Mouse (Mus musculus): ENCODE measurements around the gene Clmn.

The Clmn gene

GRCm38 (mm10) chr12:104837957-104838401, 26.9 kb downstream of the Clmn start:
- 57% methylated on average over 13 of the region's 13 CpGs for WGBS

- whole genome bisulfite sequencing = 40% methylated on average over 2 of the region's 2 CpGs
These were observed 27.6 kb downstream of the Clmn start for GRCm38 (mm10) chr12:104837111-104837837.

GRCm38 (mm10) chr12:104836230-104836629, 28.6 kb downstream of the Clmn start:
- 79% methylated on average over 6 of the region's 6 CpGs for WGBS

- WGBS = 48% methylated on average over 19 of the region's 19 CpGs
These were observed 29.3 kb downstream of the Clmn start for GRCm38 (mm10) chr12:104835369-104836094.

GRCm38 (mm10) chr12:104834772-104835171, 30.1 kb downstream of the Clmn start:
- 82% methylated on average over 4 of the region's 4 CpGs for WGBS

GRCm38 (mm10) chr12:104830666-104831435, 34.0 kb downstream of the Clmn start:
- WGBS = 85% methylated on average over 17 of the region's 17 CpGs

- WGBS = 80% methylated on average over 7 of the region's 7 CpGs
These were observed 34.6 kb downstream of the Clmn start for GRCm38 (mm10) chr12:104830283-104830639.

GRCm38 (mm10) chr12:104829596-104830282, 35.1 kb downstream of the Clmn start:
- 53% methylated on average over 6 of the region's 6 CpGs for WGBS

GRCm38 (mm10) chr12:104828986-104829385, 35.9 kb downstream of the Clmn start:
- 90% methylated on average over 4 of the region's 4 CpGs for WGBS

- 73% methylated on average over 6 of the region's 6 CpGs for WGBS
These were observed 37.2 kb downstream of the Clmn start for GRCm38 (mm10) chr12:104827721-104828120.

- WGBS = 49% methylated on average over 6 of the region's 6 CpGs
These were observed 40.0 kb downstream of the Clmn start for GRCm38 (mm10) chr12:104824907-104825267.

- 64% methylated on average over 12 of the region's 12 CpGs for WGBS
These were observed 40.5 kb downstream of the Clmn start for GRCm38 (mm10) chr12:104824244-104824906.

- 95% methylated on average over 7 of the region's 7 CpGs for WGBS
These were observed 41.2 kb downstream of the Clmn start for GRCm38 (mm10) chr12:104823722-104824121.

GRCm38 (mm10) chr12:104822838-104823599, 41.9 kb downstream of the Clmn start:
- 89% methylated on average over 10 of the region's 10 CpGs for WGBS

GRCm38 (mm10) chr12:104822151-104822550, 42.7 kb downstream of the Clmn start:
- 70% methylated on average over 8 of the region's 8 CpGs for WGBS

- WGBS = 85% methylated on average over 5 of the region's 5 CpGs
These were observed 44.8 kb downstream of the Clmn start for GRCm38 (mm10) chr12:104820061-104820460.

GRCm38 (mm10) chr12:104819050-104819449, 45.8 kb downstream of the Clmn start:
- WGBS = 76% methylated on average over 8 of the region's 8 CpGs

GRCm38 (mm10) chr12:104818057-104818456, 46.8 kb downstream of the Clmn start:
- 77% methylated on average over 7 of the region's 7 CpGs for WGBS

GRCm38 (mm10) chr12:104817172-104817866, 47.6 kb downstream of the Clmn start:
- WGBS = 46% methylated on average over 12 of the region's 12 CpGs

- 90% methylated on average over 7 of the region's 7 CpGs for WGBS
These were observed 50.6 kb downstream of the Clmn start for GRCm38 (mm10) chr12:104814291-104814690.
